9 mouse cellular contexts compared by ENCODE assay signal in genomic region chr13:71158300-71158860, GRCm38 (mm10).
DNase-seq lines count a peak whose midpoint lies in the region; ATAC-seq lines count a peak whose summit lies in the region.
"Had no signal": no experiment of that assay in that cellular context is flagged by ENCODE, and none has a peak within 500 bp of the region (broad histone marks: within the 10 kb centered on the region; RNA-seq: fewer than 3 reads in every experiment).

No protein-coding gene starts in this region.

- no peak overlapping the region for H3K4me3 ChIP-seq in heart, embryonic 13.5 days
- no peak overlapping the region for H3K4me3 ChIP-seq in heart, embryonic 11.5 days (ENCODE audit: low read depth, low read length)
- H3K4me3 ChIP-seq in kidney, embryonic 15.5 days (replicated peaks): no peak overlapping the region

- H3K4me1 ChIP-seq in heart, embryonic 13.5 days: peaks cover 12% of the 10 kb centered on the region
- no peaks in the 10 kb centered on the region for H3K4me1 ChIP-seq in heart, embryonic 11.5 days (ENCODE audit: control insufficient read depth, insufficient read depth, low read length)
- H3K4me1 ChIP-seq in kidney, embryonic 15.5 days: no peaks in the 10 kb centered on the region

- H3K9me3 ChIP-seq in heart, embryonic 13.5 days: no peaks in the 10 kb centered on the region
- H3K9me3 ChIP-seq in heart, embryonic 11.5 days (replicated peaks; ENCODE audit: control insufficient read depth, low read length): no peaks in the 10 kb centered on the region
- H3K9me3 ChIP-seq in kidney, embryonic 15.5 days (replicated peaks): no peaks in the 10 kb centered on the region

- no peak overlapping the region for H3K9ac ChIP-seq in heart, embryonic 13.5 days
- H3K9ac ChIP-seq in heart, embryonic 11.5 days (ENCODE audit: low read depth, low read length): no peak overlapping the region
- H3K9ac ChIP-seq in kidney, embryonic 15.5 days: no peak overlapping the region
- H3K9ac ChIP-seq: liver, postnatal 0 days had no signal

- H3K36me3 ChIP-seq in heart, embryonic 13.5 days: no peaks in the 10 kb centered on the region
- no peaks in the 10 kb centered on the region for H3K36me3 ChIP-seq in heart, embryonic 11.5 days (ENCODE audit: control insufficient read depth, insufficient read depth, low read length)
- no peaks in the 10 kb centered on the region for H3K36me3 ChIP-seq in kidney, embryonic 15.5 days

- H3K27ac ChIP-seq in heart, embryonic 13.5 days (replicated peaks): no peak overlapping the region
- no peak overlapping the region for H3K27ac ChIP-seq in heart, embryonic 11.5 days (ENCODE audit: low read depth, low read length)
- no peak overlapping the region for H3K27ac ChIP-seq in kidney, embryonic 15.5 days

- WGBS in heart, embryonic 13.5 days: 58% methylated on average over 13 of the region's 13 CpGs
- WGBS in heart, embryonic 11.5 days (ENCODE audit: insufficient replicate concordance): 68% methylated on average over 13 of the region's 13 CpGs
- WGBS in kidney, embryonic 15.5 days: 52% methylated on average over 13 of the region's 13 CpGs

- ATAC-seq in heart, embryonic 13.5 days (ENCODE audit: extremely low read depth, insufficient number of reproducible peaks, low FRiP score, low TSS enrichment): no peak
- no peak for ATAC-seq in heart, embryonic 11.5 days (replicated peaks; ENCODE audit: insufficient number of reproducible peaks, low FRiP score, low TSS enrichment)
- no peak for ATAC-seq in kidney, embryonic 15.5 days (replicated peaks; ENCODE audit: low FRiP score)
- ATAC-seq: liver, postnatal 0 days had no signal

- H3K27me3 ChIP-seq in heart, embryonic 13.5 days (replicated peaks): no peaks in the 10 kb centered on the region
- no peaks in the 10 kb centered on the region for H3K27me3 ChIP-seq in heart, embryonic 11.5 days (ENCODE audit: control insufficient read depth, insufficient read depth, low read length)
- H3K27me3 ChIP-seq in kidney, embryonic 15.5 days: peaks cover 58% of the 10 kb centered on the region

- peak; percentile 86 for DNase-seq in embryo, embryonic 10 days (ENCODE audit: low spot score)
- DNase-seq in heart, postnatal 4 days: peak; percentile 7
- peak; percentile 60 for DNase-seq in neural tube, embryonic 10.5 days (ENCODE audit: extremely low spot score, low spot score)
- DNase-seq in urinary bladder, adult 2 months (ENCODE audit: low spot score): no peak
- DNase-seq in layer of hippocampus, adult 11-12 months (ENCODE audit: low spot score): no peak
- DNase-seq: liver, postnatal 0 days had no signal

- H3K4me2 ChIP-seq in heart, embryonic 13.5 days: peak overlapping the region; percentile 30
- H3K4me2 ChIP-seq in heart, embryonic 11.5 days: no peak overlapping the region
- H3K4me2 ChIP-seq in kidney, embryonic 15.5 days: no peak overlapping the region

Comparison
In these comparisons a context has a peak if more than half of its experiments do, and no peak if none do; other contexts are left out.
1. DNase-seq: peak in embryo, embryonic 10 days (single experiment), heart, postnatal 4 days (single experiment) and neural tube, embryonic 10.5 days (single experiment); none in urinary bladder, adult 2 months (single experiment) and layer of hippocampus, adult 11-12 months (single experiment).